Mouse (Mus musculus): Measurements from ENCODE around the gene Gm4952. TPM values are rescaled to one million over a fixed set of nuclear protein-coding genes. Genes with fewer than 3 reads are reported as not detected.

Gene Gm4952
- total and polyA plus RNA-seq, 3 experiments: 0.17 to 0.26 TPM; not detected in 1

- dilution Hi-C loops (cut with MboI; ENCODE audit: extremely low pct_ligation_motif_present, extremely low pct_unique_long_range_greater_than_20kb, low sequenced_read_pairs): no loop called here
- no peak overlapping the region for H3K4me2 ChIP-seq (ENCODE audit: insufficient read depth, low read depth, poor library complexity, severe bottlenecking)
- TF ChIP-seq EP300 (IDR thresholded peaks at IDR 0.05; ENCODE audit: low read length) (peak; percentile 84), ZKSCAN1 (IDR thresholded peaks at IDR 0.05; ENCODE audit: borderline replicate concordance, low read depth, low read length) (no peak), JUN (IDR thresholded peaks at IDR 0.05; ENCODE audit: insufficient read depth, low read depth, low read length) (peak; percentile 59), JUND (conservative IDR thresholded peaks at IDR 0.05; ENCODE audit: low read depth, low read length) (peak; percentile 81), IRF4 (IDR thresholded peaks at IDR 0.05; ENCODE audit: low read depth, low read length) (peak; percentile 88)
These were observed 43.5 kb upstream of the Gm4952 start for GRCm38 (mm10) chr19:12556293-12556692.

GRCm38 (mm10) chr19:12558219-12558618 is 41.6 kb upstream of the Gm4952 start:
- Histone ChIP-seq H3K27me3 (replicated peaks) (no peaks in the 10 kb centered on the region), H3K4me1 (ENCODE audit: control insufficient read depth in 1 of 2, insufficient read depth in 2 of 2) (peaks cover 2 to 51% of the 10 kb centered on the region in 2 experiments; a peak in 3 of 4 replicates), H3K27ac (ENCODE audit: insufficient read depth, low read depth) (no peak overlapping the region), H3K9me3 (replicated peaks; ENCODE audit: low read length) (no peaks in the 10 kb centered on the region), H3K36me3 (replicated peaks in 1 of 2; ENCODE audit: control insufficient read depth in 1 of 2, insufficient read depth in 1 of 2, low read length in 1 of 2) (no peaks in the 10 kb centered on the region), H3K4me3 (replicated peaks in 1 of 3; ENCODE audit: low read depth in 2 of 3, low read length in 2 of 3, poor library complexity in 1 of 3) (no peak overlapping the region), H3K4me2 (ENCODE audit: insufficient read depth, low read depth, poor library complexity, severe bottlenecking) (no peak overlapping the region), H3K9ac (ENCODE audit: insufficient read depth, low read depth) (no peak overlapping the region), H3K79me2 (replicated peaks; ENCODE audit: control insufficient read depth, extremely low read depth, insufficient read depth, poor library complexity, severe bottlenecking) (no peaks in the 10 kb centered on the region)
- dilution Hi-C loops (cut with MboI; ENCODE audit: extremely low pct_ligation_motif_present, extremely low pct_unique_long_range_greater_than_20kb, low sequenced_read_pairs) (no loop called here), in situ Hi-C loops (cut with MboI; ENCODE audit: low pct_ligation_motif_present, low pct_unique_long_range_greater_than_20kb, low sequenced_read_pairs) (no loop called here)
- no peak for TF ChIP-seq IRF4 (IDR thresholded peaks at IDR 0.05; ENCODE audit: low read depth, low read length)
- no peak for TF ChIP-seq ZNF384 (IDR thresholded peaks at IDR 0.05; ENCODE audit: low read depth, low read length)
- no peak for TF ChIP-seq USF1 (IDR thresholded peaks at IDR 0.05; ENCODE audit: low read depth, low read length)
- TF ChIP-seq MAX (IDR thresholded peaks at IDR 0.05; ENCODE audit: low read length): no peak
- TF ChIP-seq E2F4 (IDR thresholded peaks at IDR 0.05; ENCODE audit: insufficient replicate concordance, low read depth, low read length): no peak
- no peak for TF ChIP-seq JUND (conservative IDR thresholded peaks at IDR 0.05; ENCODE audit: low read depth, low read length)
- no peak for TF ChIP-seq USF2 (conservative IDR thresholded peaks at IDR 0.05; ENCODE audit: low read depth, low read length)
- no peak for TF ChIP-seq RAD21 (IDR thresholded peaks at IDR 0.05; ENCODE audit: low read depth, low read length)
- no peak for TF ChIP-seq MAZ (IDR thresholded peaks at IDR 0.05; ENCODE audit: low read depth, low read length)
- DNase-seq (ENCODE audit: extremely low read depth): no peak

More at GRCm38 (mm10) chr19:12556293-12556692, 43.5 kb upstream of the Gm4952 start:
- peaks cover 2 to 39% of the 10 kb centered on the region in 2 experiments; a peak in 3 of 4 replicates for H3K4me1 ChIP-seq (ENCODE audit: control insufficient read depth in 1 of 2, insufficient read depth in 2 of 2)
- peak; percentile 40 for DNase-seq (ENCODE audit: extremely low read depth)
- no peak overlapping the region for H3K4me3 ChIP-seq (replicated peaks in 1 of 3; ENCODE audit: low read depth in 2 of 3, low read length in 2 of 3, poor library complexity in 1 of 3)
- H3K27me3 ChIP-seq (replicated peaks): no peaks in the 10 kb centered on the region
- no peaks in the 10 kb centered on the region for H3K36me3 ChIP-seq (replicated peaks in 1 of 2; ENCODE audit: control insufficient read depth in 1 of 2, insufficient read depth in 1 of 2, low read length in 1 of 2)
- no peak overlapping the region for H3K9ac ChIP-seq (ENCODE audit: insufficient read depth, low read depth)
- in situ Hi-C loops (cut with MboI; ENCODE audit: low pct_ligation_motif_present, low pct_unique_long_range_greater_than_20kb, low sequenced_read_pairs): no loop called here
- no peaks in the 10 kb centered on the region for H3K9me3 ChIP-seq (replicated peaks; ENCODE audit: low read length)
- no peaks in the 10 kb centered on the region for H3K79me2 ChIP-seq (replicated peaks; ENCODE audit: control insufficient read depth, extremely low read depth, insufficient read depth, poor library complexity, severe bottlenecking)
- H3K27ac ChIP-seq (ENCODE audit: insufficient read depth, low read depth): no peak overlapping the region

- Histone ChIP-seq H3K9ac (ENCODE audit: insufficient read depth, low read depth) (peak overlapping the region; percentile 57), H3K9me3 (replicated peaks; ENCODE audit: low read length) (no peaks in the 10 kb centered on the region), H3K4me3 (replicated peaks in 1 of 3; ENCODE audit: low read depth in 2 of 3, low read length in 2 of 3, poor library complexity in 1 of 3) (peak overlapping the region in 2 of 3 experiments; percentile 31 to 46), H3K79me2 (replicated peaks; ENCODE audit: control insufficient read depth, extremely low read depth, insufficient read depth, poor library complexity, severe bottlenecking) (peaks cover 20% of the 10 kb centered on the region), H3K27me3 (replicated peaks) (no peaks in the 10 kb centered on the region), H3K4me1 (ENCODE audit: control insufficient read depth in 1 of 2, insufficient read depth in 2 of 2) (peaks cover 7 to 48% of the 10 kb centered on the region in 2 experiments), H3K4me2 (ENCODE audit: insufficient read depth, low read depth, poor library complexity, severe bottlenecking) (peak overlapping the region; percentile 54; the same call in 1 of the 2 replicates), H3K36me3 (replicated peaks in 1 of 2; ENCODE audit: control insufficient read depth in 1 of 2, insufficient read depth in 1 of 2, low read length in 1 of 2) (peaks cover 0 to 2% of the 10 kb centered on the region in 2 experiments), H3K27ac (ENCODE audit: insufficient read depth, low read depth) (peak overlapping the region; percentile 75)
- in situ Hi-C loops (cut with MboI; ENCODE audit: low pct_ligation_motif_present, low pct_unique_long_range_greater_than_20kb, low sequenced_read_pairs) (no loop called here), dilution Hi-C loops (cut with MboI; ENCODE audit: extremely low pct_ligation_motif_present, extremely low pct_unique_long_range_greater_than_20kb, low sequenced_read_pairs) (no loop called here)
- peak; percentile 44 for DNase-seq (ENCODE audit: extremely low read depth)
- TF ChIP-seq HCFC1 (IDR thresholded peaks at IDR 0.05; ENCODE audit: low read depth, low read length) (no peak), USF2 (conservative IDR thresholded peaks at IDR 0.05; ENCODE audit: low read depth, low read length) (no peak), TCF12 (IDR thresholded peaks at IDR 0.05; ENCODE audit: low read depth, low read length) (no peak), EP300 (IDR thresholded peaks at IDR 0.05; ENCODE audit: low read length) (peak; percentile 95), MXI1 (IDR thresholded peaks at IDR 0.05; ENCODE audit: low read depth, low read length) (no peak), ETS1 (conservative IDR thresholded peaks at IDR 0.05; ENCODE audit: low read depth, low read length) (0 out of 2 replicates have a peak, but pooled peaks have one; percentile 27), ZKSCAN1 (IDR thresholded peaks at IDR 0.05; ENCODE audit: borderline replicate concordance, low read depth, low read length) (no peak), JUN (IDR thresholded peaks at IDR 0.05; ENCODE audit: insufficient read depth, low read depth, low read length) (no peak), ZMIZ1 (IDR thresholded peaks at IDR 0.05; ENCODE audit: low read depth, low read length) (no peak), CHD2 (IDR thresholded peaks at IDR 0.05; ENCODE audit: low read length) (no peak), MAZ (IDR thresholded peaks at IDR 0.05; ENCODE audit: low read depth, low read length) (no peak), BHLHE40 (IDR thresholded peaks at IDR 0.05; ENCODE audit: low read depth, low read length) (no peak), KAT2A (IDR thresholded peaks at IDR 0.05; ENCODE audit: insufficient replicate concordance, low read length) (no peak), UBTF (IDR thresholded peaks at IDR 0.05; ENCODE audit: low read depth, low read length) (no peak), SIN3A (IDR thresholded peaks at IDR 0.05; ENCODE audit: low read length) (no peak), USF1 (IDR thresholded peaks at IDR 0.05; ENCODE audit: low read depth, low read length) (no peak), PAX5 (IDR thresholded peaks at IDR 0.05; ENCODE audit: low read length) (no peak), RAD21 (IDR thresholded peaks at IDR 0.05; ENCODE audit: low read depth, low read length) (no peak), NRF1 (IDR thresholded peaks at IDR 0.05; ENCODE audit: low read depth, low read length) (no peak)
These were observed 35.6 kb upstream of the Gm4952 start for GRCm38 (mm10) chr19:12564197-12564596.
